Mouse (Mus musculus) ES-E14 (cell line): ENCODE data around the gene Ankrd40. TPM values are rescaled to one million over a fixed set of nuclear protein-coding genes. Genes with fewer than 3 reads are reported as not detected.
A peak's percentile ranks its signal among the peaks of the same experiment; 100 is the strongest.

Experiments
- DNase-seq: peaks from one replicate; pipeline ENCODE4 v3.0.0-alpha.2; 2013; ENCODE audit warnings: low read depth, low spot score
- H3K27ac ChIP-seq: 2 replicates; pipeline ENCODE4 v1.5.1; 2012; ENCODE audit warnings: low read depth, mild to moderate bottlenecking, low read length, moderate library complexity, mixed read lengths; ENCODE audit not compliant: poor library complexity, insufficient read depth, severe bottlenecking
- H3K36me3 ChIP-seq: 2 replicates; pipeline ENCODE4 v1.6.1; 2012; ENCODE audit warnings: mild to moderate bottlenecking, low read length, moderate library complexity, mixed read lengths; ENCODE audit not compliant: control insufficient read depth, poor library complexity, insufficient read depth, severe bottlenecking
- H3K4me1 ChIP-seq, 2 experiments: fragments of 150-350 bp in 1 of 2; sonication (generic) in 1 of 2; 2 replicates each; pipeline ENCODE4 v1.6.1; 2012; ENCODE audit warnings: low read length in 2 of 2, mild to moderate bottlenecking in 1 of 2, mixed read lengths in 1 of 2; ENCODE audit not compliant: control insufficient read depth in 2 of 2, insufficient read depth in 2 of 2, poor library complexity in 1 of 2
- H3K4me3 ChIP-seq, 2 experiments: fragments of 150-350 bp in 1 of 2; sonication (generic) in 1 of 2; 2 replicates each; pipeline ENCODE4 v1.5.1; 2012; ENCODE audit warnings: low read length in 2 of 2, low read depth in 1 of 2, mild to moderate bottlenecking in 1 of 2, mixed read lengths in 1 of 2; ENCODE audit not compliant: insufficient read depth in 1 of 2, poor library complexity in 1 of 2, severe bottlenecking in 1 of 2
- H3K9ac ChIP-seq: 2 replicates; pipeline ENCODE4 v1.6.1; 2012; ENCODE audit warnings: low read depth, mild to moderate bottlenecking, low read length, mixed read lengths; ENCODE audit not compliant: poor library complexity, insufficient read depth, severe bottlenecking
- H3K9me3 ChIP-seq: fragments of 150-350 bp; sonication (generic); 2 replicates; pipeline ENCODE4 v1.6.1; 2012; ENCODE audit warnings: low read depth, mild to moderate bottlenecking, low read length; ENCODE audit not compliant: control insufficient read depth, insufficient read depth
- CHD2 ChIP-seq: IDR thresholded peaks from 2 replicates; pipeline ENCODE4 v1.6.1; 2014; ENCODE audit warnings: mild to moderate bottlenecking, low read depth, low read length, inconsistent platforms
- HCFC1 ChIP-seq: IDR thresholded peaks from 2 replicates; pipeline ENCODE4 v1.6.1; 2012; ENCODE audit warnings: low read length, inconsistent platforms, borderline replicate concordance; ENCODE audit not compliant: insufficient read depth
- MAFK ChIP-seq: IDR thresholded peaks from 2 replicates; pipeline ENCODE4 v1.6.1; 2014; ENCODE audit warnings: mild to moderate bottlenecking, low read depth, low read length, inconsistent platforms; ENCODE audit not compliant: insufficient read depth
- ZC3H11A ChIP-seq: IDR thresholded peaks from 2 replicates; pipeline ENCODE4 v1.6.1; 2012; ENCODE audit warnings: low read depth, mild to moderate bottlenecking, inconsistent platforms, low read length, borderline replicate concordance
- ZNF384 ChIP-seq: IDR thresholded peaks from 2 replicates; pipeline ENCODE4 v1.6.1; 2012; ENCODE audit warnings: low read depth, low read length, inconsistent platforms
- in situ Hi-C, 2 experiments: fragments of 600-800 bp; cut with MboI; formaldehyde crosslinking; loops; one replicate each; pipeline ENCODE4 v1.15.1; 2025; ENCODE audit warnings: low sequenced_read_pairs in 2 of 2, inconsistent platforms in 1 of 2; ENCODE audit not compliant: unreplicated experiment in 2 of 2
- total RNA-seq: library from RNA; depleted of rRNA; stranded (reverse); fragments of 300-350 nt; gene quantifications from 2 replicates; pipeline ENCODE4 v1.2.3, GENCODE M21; 2012

The Ankrd40 gene
- total RNA-seq, 1 experiment: 42.7 TPM

- no peak for TF ChIP-seq ZC3H11A
- TF ChIP-seq HCFC1: no peak
- Histone ChIP-seq H3K4me1 (peaks cover 0 to 12% of the 10 kb centered on the region in 2 experiments; a peak in 3 of 4 replicates), H3K27ac (peak overlapping the region; percentile 91; the same call in 1 of the 2 replicates), H3K9me3 (no peaks in the 10 kb centered on the region), H3K36me3 (no peaks in the 10 kb centered on the region), H3K9ac (peak overlapping the region; percentile 86; the same call in 1 of the 2 replicates), H3K4me3 (peak overlapping the region; percentile 99; a peak in 3 of 4 replicates)
- in situ Hi-C loops: no loop called here
- DNase-seq: no peak
Observed at GRCm38 (mm10) chr11:94322636-94323035, 5.2 kb upstream of the Ankrd40 start.

DNA sequence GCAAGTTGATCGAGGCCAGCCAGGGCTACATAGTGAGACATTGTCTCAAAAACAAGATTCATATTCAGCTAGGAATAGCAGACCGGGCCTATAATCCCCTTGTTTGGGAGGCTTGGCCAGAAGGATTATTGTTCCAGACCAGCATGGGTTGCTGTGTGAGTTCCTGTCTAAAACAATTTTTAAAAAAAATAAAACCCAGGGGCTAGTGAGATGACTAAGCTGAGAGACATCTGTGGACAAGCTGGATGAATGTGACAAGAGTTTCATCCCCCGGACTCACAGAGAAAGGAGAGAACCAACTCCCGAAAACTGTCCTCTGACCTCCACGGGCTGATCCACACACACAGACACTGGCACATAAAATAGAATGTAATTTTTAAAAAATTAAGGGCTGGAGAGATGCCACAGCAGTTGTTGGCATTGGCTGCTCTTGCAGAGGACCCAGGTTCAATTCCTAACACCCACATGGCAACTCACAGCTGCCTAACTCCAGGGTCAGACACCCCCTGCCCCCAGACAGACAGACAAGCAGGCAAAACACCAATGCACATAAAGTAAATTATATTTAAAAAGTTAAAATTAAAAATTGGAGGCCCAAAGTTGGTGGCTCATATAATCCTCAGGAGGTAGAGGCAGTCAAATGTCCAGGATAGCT, 4.4 kb upstream of the Ankrd40 start:
- H3K36me3 ChIP-seq: no peaks in the 10 kb centered on the region
- H3K9me3 ChIP-seq: no peaks in the 10 kb centered on the region
- H3K27ac ChIP-seq: no peak overlapping the region

GRCm38 (mm10) chr11:94324618-94325017, 3.2 kb upstream of the Ankrd40 start:
- in situ Hi-C loops: no loop called here
- peaks cover 0 to 9% of the 10 kb centered on the region in 2 experiments; a peak in 2 of 4 replicates for H3K4me1 ChIP-seq

More for the DNA sequence above, 4.4 kb upstream of the Ankrd40 start:
- TF ChIP-seq ZC3H11A (no peak), ZNF384 (no peak), CHD2 (no peak), HCFC1 (no peak), MAFK (no peak)
- Histone ChIP-seq H3K9ac (no peak overlapping the region), H3K4me1 (peaks cover 0 to 12% of the 10 kb centered on the region in 2 experiments; a peak in 2 of 4 replicates), H3K4me3 (no peak overlapping the region)
- in situ Hi-C loops: no loop called here
- DNase-seq: no peak

DNA sequence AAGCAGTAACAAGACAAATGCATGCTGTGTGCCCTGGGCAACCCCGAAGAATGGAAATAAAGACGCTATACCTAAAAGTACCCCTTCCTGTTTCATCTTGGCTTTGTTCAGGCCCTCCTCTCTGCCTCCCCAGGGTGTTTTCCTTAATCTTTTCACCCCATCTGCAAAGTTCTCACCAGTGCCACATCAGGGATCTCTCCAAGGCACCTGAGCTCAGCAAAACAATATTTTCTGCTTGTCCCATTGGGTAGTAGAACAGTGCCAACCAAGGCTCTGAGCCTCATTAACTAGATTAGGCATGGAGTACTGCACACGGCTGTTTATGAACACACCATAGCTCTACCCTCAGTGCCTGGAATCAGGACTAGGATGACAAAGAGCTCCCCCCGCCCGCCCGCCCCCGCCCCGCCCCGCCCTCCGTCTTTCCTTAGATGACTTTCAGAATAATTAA, 815 bp upstream of the Ankrd40 start:
- no peak overlapping the region for H3K27ac ChIP-seq
- peak overlapping the region in 1 of 2 experiments; percentile 75; a peak in 2 of 4 replicates for H3K4me3 ChIP-seq
- in situ Hi-C loops: no loop called here
- no peak for DNase-seq
- H3K9me3 ChIP-seq: no peaks in the 10 kb centered on the region
- 0 out of 4 replicates have a peak, but pooled peaks cover 0 to 4% of the 10 kb centered on the region in 2 experiments for H3K4me1 ChIP-seq
- H3K9ac ChIP-seq: no peak overlapping the region
- no peaks in the 10 kb centered on the region for H3K36me3 ChIP-seq
- TF ChIP-seq ZC3H11A: no peak
- no peak for TF ChIP-seq MAFK
- TF ChIP-seq CHD2: no peak
- no peak for TF ChIP-seq HCFC1
- no peak for TF ChIP-seq ZNF384

More at GRCm38 (mm10) chr11:94324618-94325017, 3.2 kb upstream of the Ankrd40 start:
- H3K4me3 ChIP-seq: no peak overlapping the region
- no peaks in the 10 kb centered on the region for H3K36me3 ChIP-seq
- no peak overlapping the region for H3K27ac ChIP-seq
- no peak for DNase-seq
- no peak overlapping the region for H3K9ac ChIP-seq
- TF ChIP-seq ZC3H11A (no peak), HCFC1 (no peak), MAFK (no peak), ZNF384 (no peak), CHD2 (no peak)
- H3K9me3 ChIP-seq: no peaks in the 10 kb centered on the region
